Mouse (Mus musculus): ENCODE measurements around the gene Rapgef3.

GRCm38 (mm10) chr15:97795559-97796235 is 27.9 kb upstream of the Rapgef3 start:
- TF ChIP-seq POLR2A (IDR thresholded peaks at IDR 0.05; ENCODE audit: insufficient read depth, low read length), result no peak
- no peak for TF ChIP-seq CTCF (IDR thresholded peaks at IDR 0.05; ENCODE audit: low read depth, low read length)
- no peak for TF ChIP-seq EP300 (IDR thresholded peaks at IDR 0.05; ENCODE audit: insufficient read depth, low read depth, low read length)
